In genomic region chr1:39714729-39715128, GRCm38 (mm10) we compare ENCODE assay signal across 9 mouse cellular contexts. TPM values are rescaled to one million over a fixed set of nuclear protein-coding genes. Genes with fewer than 3 reads are reported as not detected.
DNase-seq lines count a peak whose midpoint lies in the region; ATAC-seq and TF ChIP-seq lines count a peak whose summit lies in the region.
"Had no signal": no experiment of that assay in that cellular context is flagged by ENCODE, and none has a peak within 500 bp of the region (broad histone marks: within the 10 kb centered on the region; RNA-seq: fewer than 3 reads in every experiment).

No protein-coding gene starts in this region.

- H3K4me1 ChIP-seq in hindbrain, embryonic 10.5 days (replicated peaks): peaks cover 31% of the 10 kb centered on the region
- H3K4me1 ChIP-seq in hindbrain, embryonic 12.5 days: peaks cover 12% of the 10 kb centered on the region; the same call in 1 of the 2 replicates
- peaks cover 5% of the 10 kb centered on the region; the same call in 1 of the 2 replicates for H3K4me1 ChIP-seq in lung, postnatal 0 days (ENCODE audit: insufficient read depth, low read depth, low read length)
- peaks cover 14% of the 10 kb centered on the region for H3K4me1 ChIP-seq in stomach, embryonic 16.5 days (ENCODE audit: control insufficient read depth, insufficient read depth, low read length)

- H3K4me3 ChIP-seq in hindbrain, embryonic 10.5 days: no peak overlapping the region
- H3K4me3 ChIP-seq in hindbrain, embryonic 12.5 days: no peak overlapping the region
- H3K4me3 ChIP-seq in lung, postnatal 0 days (ENCODE audit: low read depth, low read length): no peak overlapping the region
- H3K4me3 ChIP-seq in stomach, embryonic 16.5 days (replicated peaks; ENCODE audit: low read length): no peak overlapping the region

- no peak for TF ChIP-seq CTCF in lung, postnatal 0 days (IDR thresholded peaks at IDR 0.05)

- DNase-seq in hindbrain, embryonic 10.5 days (ENCODE audit: low spot score): no peak
- DNase-seq in lung, postnatal 0 days (ENCODE audit: low spot score): no peak
- DNase-seq in lung, adult 18-20 months: no peak
- peak; percentile 38 for DNase-seq in induced T-regulatory cell, adult 2 months (ENCODE audit: low read depth)
- no peak for DNase-seq in embryo, embryonic 10 days (ENCODE audit: low spot score)
- DNase-seq: cerebellum, adult 8-10 months had no signal

- no peaks in the 10 kb centered on the region for H3K9me3 ChIP-seq in hindbrain, embryonic 10.5 days
- H3K9me3 ChIP-seq in hindbrain, embryonic 12.5 days (replicated peaks): no peaks in the 10 kb centered on the region
- H3K9me3 ChIP-seq in lung, postnatal 0 days (ENCODE audit: low read length): no peaks in the 10 kb centered on the region
- no peaks in the 10 kb centered on the region for H3K9me3 ChIP-seq in stomach, embryonic 16.5 days (replicated peaks; ENCODE audit: control insufficient read depth, low read length)

- no peak overlapping the region for H3K9ac ChIP-seq in hindbrain, embryonic 12.5 days
- no peak overlapping the region for H3K9ac ChIP-seq in lung, postnatal 0 days (replicated peaks; ENCODE audit: low read depth)
- H3K9ac ChIP-seq in stomach, embryonic 16.5 days (ENCODE audit: low read length): no peak overlapping the region

- 75% methylated on average over 3 of the region's 3 CpGs for WGBS in hindbrain, embryonic 10.5 days
- WGBS in hindbrain, embryonic 12.5 days: 79% methylated on average over 3 of the region's 3 CpGs
- 49% methylated on average over 3 of the region's 3 CpGs for WGBS in lung, postnatal 0 days
- 69% methylated on average over 3 of the region's 3 CpGs for WGBS in stomach, embryonic 16.5 days

- H3K4me2 ChIP-seq in hindbrain, embryonic 12.5 days (replicated peaks): no peak overlapping the region
- H3K4me2 ChIP-seq in lung, postnatal 0 days (replicated peaks; ENCODE audit: low read depth, low read length): no peak overlapping the region
- H3K4me2 ChIP-seq in stomach, embryonic 16.5 days (ENCODE audit: low read depth, low read length): 0 out of 2 replicates have a peak overlapping the region, but pooled peaks have one; percentile 9

- no peak for ATAC-seq in hindbrain, embryonic 12.5 days (ENCODE audit: low FRiP score)
- ATAC-seq in lung, postnatal 0 days: no peak
- ATAC-seq in stomach, embryonic 16.5 days (ENCODE audit: insufficient read depth, low FRiP score): no peak

- H3K27me3 ChIP-seq in hindbrain, embryonic 10.5 days (ENCODE audit: insufficient read depth, poor library complexity, severe bottlenecking): 0 out of 2 replicates have a peak, but pooled peaks cover 3% of the 10 kb centered on the region
- 0 out of 2 replicates have a peak, but pooled peaks cover 3% of the 10 kb centered on the region for H3K27me3 ChIP-seq in hindbrain, embryonic 12.5 days
- H3K27me3 ChIP-seq in lung, postnatal 0 days (replicated peaks; ENCODE audit: insufficient read depth, low read length): no peaks in the 10 kb centered on the region
- H3K27me3 ChIP-seq in stomach, embryonic 16.5 days (ENCODE audit: control insufficient read depth, insufficient read depth, low read length): no peaks in the 10 kb centered on the region

- peak overlapping the region; percentile 31 for H3K27ac ChIP-seq in hindbrain, embryonic 10.5 days
- no peak overlapping the region for H3K27ac ChIP-seq in hindbrain, embryonic 12.5 days
- peak overlapping the region; percentile 78 for H3K27ac ChIP-seq in lung, postnatal 0 days (ENCODE audit: low read length)
- H3K27ac ChIP-seq in stomach, embryonic 16.5 days (ENCODE audit: low read length): peak overlapping the region; percentile 85

- no peak for TF ChIP-seq EP300 in lung, postnatal 0 days (IDR thresholded peaks at IDR 0.05)

- no peaks in the 10 kb centered on the region for H3K36me3 ChIP-seq in hindbrain, embryonic 10.5 days
- H3K36me3 ChIP-seq in hindbrain, embryonic 12.5 days: no peaks in the 10 kb centered on the region
- H3K36me3 ChIP-seq in lung, postnatal 0 days (ENCODE audit: insufficient read depth, low read length): no peaks in the 10 kb centered on the region
- H3K36me3 ChIP-seq in stomach, embryonic 16.5 days (ENCODE audit: control insufficient read depth, insufficient read depth, low read length): no peaks in the 10 kb centered on the region

RNA-seq across cellular contexts. Expression of gene Rfx8, which starts 6.1 kb away (rescaled TPM):
- polyA plus RNA-seq in hindbrain, embryonic 10.5 days (2016; fragmentation: Nextera tagmentation; extraction: Ambion mirVana): 0.12 and 0.22 TPM in 2 replicates
- polyA plus RNA-seq in hindbrain, embryonic 12.5 days (2016; fragmentation: Nextera tagmentation; extraction: Ambion mirVana): 0.63 and 0.93 TPM in 2 replicates
- polyA plus RNA-seq in lung, postnatal 0 days (2015; fragmentation: Nextera tagmentation; extraction: Ambion mirVana): 0.24 and 0.27 TPM in 2 replicates
- 0.19 and 0.26 TPM in 2 replicates for polyA plus RNA-seq in stomach, embryonic 16.5 days (2015; fragmentation: Nextera tagmentation; extraction: Ambion mirVana)
- polyA plus RNA-seq: small intestine, adult 2 months had no signal
